Mouse (Mus musculus) kidney, adult 2 months (tissue): Measurements from ENCODE around the gene Olfr70.

Experiments used
- CTCF ChIP-seq: fragments of 200-500 bp; conservative IDR thresholded peaks from 2 replicates; pipeline ENCODE4 v1.5.1; 2011; ENCODE audit warnings: low read depth, mild to moderate bottlenecking, control low read depth, low read length, moderate library complexity, mixed read lengths; ENCODE audit not compliant: insufficient read depth, insufficient read length
- POLR2A ChIP-seq: fragments of 200-500 bp; IDR thresholded peaks from one replicate; pipeline ENCODE4 v1.6.1; 2011; ENCODE audit warnings: low read depth, low read length, control low read depth

- TF ChIP-seq CTCF (no peak), POLR2A (no peak)
These were observed 13.1 kb upstream of the Olfr70 start for GRCm38 (mm10) chr4:43713652-43714219.
